Mouse (Mus musculus) small intestine, adult 2 months (tissue): ENCODE results near the gene Eif3c. TPM values are rescaled to one million over a fixed set of nuclear protein-coding genes. Genes with fewer than 3 reads are reported as not detected.

Source experiments
- H3K27ac ChIP-seq: fragments of 200-500 bp; 2 replicates; pipeline ENCODE4 v1.5.1; 2012; ENCODE audit warnings: low read depth, low read length, control low read depth, inconsistent platforms; ENCODE audit not compliant: insufficient read depth
- H3K27me3 ChIP-seq: fragments of 200-500 bp; 2 replicates; pipeline ENCODE4 v1.6.1; 2012; ENCODE audit warnings: mild to moderate bottlenecking, moderate library complexity, low read length, inconsistent platforms; ENCODE audit not compliant: control insufficient read depth, insufficient read depth
- H3K36me3 ChIP-seq: fragments of 200-500 bp; 2 replicates; pipeline ENCODE4 v1.6.1; 2012; ENCODE audit warnings: mild to moderate bottlenecking, low read length, control low read depth, inconsistent platforms; ENCODE audit not compliant: control insufficient read depth, insufficient read depth
- H3K4me1 ChIP-seq: fragments of 200-500 bp; 2 replicates; pipeline ENCODE4 v1.6.1; 2012; ENCODE audit warnings: low read length, inconsistent platforms, mixed read lengths; ENCODE audit not compliant: control insufficient read depth, insufficient read depth, insufficient read length
- H3K4me3 ChIP-seq: fragments of 200-500 bp; 2 replicates; pipeline ENCODE4 v1.5.1; 2012; ENCODE audit warnings: low read depth, mild to moderate bottlenecking, control low read depth, inconsistent platforms, low read length, moderate library complexity
- CTCF ChIP-seq: fragments of 200-500 bp; IDR thresholded peaks from 2 replicates; pipeline ENCODE4 v1.5.1; 2012; ENCODE audit warnings: low read depth, mild to moderate bottlenecking, control low read depth, inconsistent platforms, low read length, moderate library complexity, mixed read lengths; ENCODE audit not compliant: insufficient replicate concordance, insufficient read length; ENCODE audit errors: extremely low read depth
- POLR2A ChIP-seq: fragments of 200-500 bp; IDR thresholded peaks from 2 replicates; pipeline ENCODE4 v1.6.1; 2012; ENCODE audit warnings: low read depth, mild to moderate bottlenecking, control low read depth, inconsistent platforms, low read length, moderate library complexity
- WGBS: fragments of 180-500 bp; shearing (Covaris S2); methylation state at CpG from one replicate; pipeline ENCODE4 v1.1.7; 2018; 5-methylcytosine and 5-hydroxymethylcytosine counted together
- polyA plus RNA-seq: library from polyadenylated mRNA; depleted of rRNA; stranded (reverse); fragments of >200 nt; gene quantifications from 2 replicates; pipeline ENCODE4 v1.2.3, GENCODE M21; 2012

Gene Eif3c
- polyA plus RNA-seq, 1 experiment: 79.1 TPM

DNA sequence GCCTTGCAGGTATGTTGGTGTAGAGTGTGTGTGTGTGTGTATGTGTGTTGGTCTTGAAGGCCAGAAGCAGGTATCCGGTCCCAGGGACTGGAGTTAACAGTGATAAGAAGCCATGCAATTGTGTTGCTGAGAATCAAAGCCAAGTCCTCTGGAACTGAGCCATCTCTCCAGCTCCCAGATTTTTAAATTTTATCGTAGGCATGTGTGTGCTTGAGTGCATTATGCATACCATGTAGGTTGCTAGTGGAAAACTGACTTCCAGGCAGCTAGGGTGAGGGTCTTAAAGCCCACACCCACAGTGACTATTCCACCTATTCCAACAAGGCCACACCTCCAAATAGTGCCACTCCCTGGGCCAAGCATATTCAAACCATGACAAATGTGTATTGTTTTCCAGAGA, 61.3 kb downstream of the Eif3c start:
- Histone ChIP-seq H3K27ac (no peak overlapping the region), H3K4me3 (no peak overlapping the region), H3K36me3 (peaks cover 13% of the 10 kb centered on the region), H3K27me3 (no peaks in the 10 kb centered on the region), H3K4me1 (no peaks in the 10 kb centered on the region)
- TF ChIP-seq CTCF: no peak
- TF ChIP-seq POLR2A: no peak
- WGBS: 38% methylated on average over 2 of the region's 2 CpGs

DNA sequence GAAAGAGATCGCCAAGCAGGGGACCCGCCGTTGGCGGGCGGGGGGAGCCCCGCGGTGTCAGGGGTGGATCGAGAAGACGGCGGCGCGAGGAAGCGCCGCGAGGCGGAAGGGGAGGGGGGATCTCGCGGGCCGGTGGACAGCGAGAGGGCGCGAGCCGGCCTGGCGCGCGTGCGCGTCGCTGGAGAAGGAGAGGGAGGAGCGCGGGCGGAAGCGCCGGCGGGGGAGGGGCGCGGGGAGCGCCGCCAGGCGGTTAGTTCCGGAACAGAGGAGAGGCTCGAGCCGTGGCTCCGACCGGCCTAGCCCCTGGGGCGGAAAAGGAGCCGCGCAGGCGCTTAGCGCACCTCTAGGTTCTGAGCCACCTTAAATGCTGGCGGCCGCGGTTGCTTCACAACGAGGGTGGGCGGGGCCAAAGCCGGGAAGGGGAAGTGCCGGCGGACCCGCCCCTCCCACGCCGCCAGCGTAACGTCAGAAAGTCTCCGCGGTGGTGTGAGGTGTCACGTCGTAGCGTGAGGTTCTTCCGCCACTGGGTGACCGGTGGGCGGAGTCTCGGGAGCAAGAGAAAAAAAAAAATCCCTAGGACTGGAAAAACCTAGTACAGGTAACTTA, 62.8 kb downstream of the Eif3c start, which contains the start of gene Atxn2l:
Atxn2l (minus strand) TSS at position 165 of the 606 bp plus-strand sequence.
- H3K4me3 ChIP-seq: peak within 1 kb of the TSS; percentile 86
- peaks cover 26% of the 10 kb centered on the region for H3K36me3 ChIP-seq
- peak; percentile 41 for TF ChIP-seq POLR2A
- peak; percentile 73 for TF ChIP-seq CTCF
- 1% methylated on average over 69 of the region's 72 CpGs for WGBS
- no peaks in the 10 kb centered on the region for H3K4me1 ChIP-seq
- no peaks in the 10 kb centered on the region for H3K27me3 ChIP-seq
- peak within 1 kb of the TSS; percentile 89 for H3K27ac ChIP-seq

DNA sequence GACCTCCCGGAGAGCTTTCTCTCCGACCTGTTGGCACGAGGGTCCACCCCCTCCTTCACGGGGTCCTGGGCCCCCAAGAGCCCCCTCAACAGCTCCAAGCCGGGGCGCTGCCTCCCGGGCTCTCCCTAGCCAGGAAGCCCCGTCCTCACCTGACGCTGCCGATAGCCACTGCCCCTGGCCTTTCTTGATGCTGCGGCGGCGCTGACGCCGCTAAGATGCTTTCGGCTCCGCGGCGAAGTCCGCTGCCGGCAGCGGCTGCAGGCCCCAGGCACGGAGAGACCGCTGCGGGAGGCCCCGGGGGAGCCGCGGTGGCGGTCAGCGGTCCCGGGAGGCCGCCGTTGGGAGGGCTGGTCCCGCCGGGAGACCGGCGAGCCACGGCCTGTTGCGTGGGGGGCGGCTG, 63.5 kb downstream of the Eif3c start:
- no peaks in the 10 kb centered on the region for H3K4me1 ChIP-seq
- H3K27ac ChIP-seq: peak overlapping the region; percentile 81
- H3K4me3 ChIP-seq: peak overlapping the region; percentile 86
- WGBS: under 1% methylated on average over 40 of the region's 40 CpGs
- no peak for TF ChIP-seq POLR2A
- TF ChIP-seq CTCF: no peak
- peaks cover 32% of the 10 kb centered on the region for H3K36me3 ChIP-seq
- no peaks in the 10 kb centered on the region for H3K27me3 ChIP-seq

DNA sequence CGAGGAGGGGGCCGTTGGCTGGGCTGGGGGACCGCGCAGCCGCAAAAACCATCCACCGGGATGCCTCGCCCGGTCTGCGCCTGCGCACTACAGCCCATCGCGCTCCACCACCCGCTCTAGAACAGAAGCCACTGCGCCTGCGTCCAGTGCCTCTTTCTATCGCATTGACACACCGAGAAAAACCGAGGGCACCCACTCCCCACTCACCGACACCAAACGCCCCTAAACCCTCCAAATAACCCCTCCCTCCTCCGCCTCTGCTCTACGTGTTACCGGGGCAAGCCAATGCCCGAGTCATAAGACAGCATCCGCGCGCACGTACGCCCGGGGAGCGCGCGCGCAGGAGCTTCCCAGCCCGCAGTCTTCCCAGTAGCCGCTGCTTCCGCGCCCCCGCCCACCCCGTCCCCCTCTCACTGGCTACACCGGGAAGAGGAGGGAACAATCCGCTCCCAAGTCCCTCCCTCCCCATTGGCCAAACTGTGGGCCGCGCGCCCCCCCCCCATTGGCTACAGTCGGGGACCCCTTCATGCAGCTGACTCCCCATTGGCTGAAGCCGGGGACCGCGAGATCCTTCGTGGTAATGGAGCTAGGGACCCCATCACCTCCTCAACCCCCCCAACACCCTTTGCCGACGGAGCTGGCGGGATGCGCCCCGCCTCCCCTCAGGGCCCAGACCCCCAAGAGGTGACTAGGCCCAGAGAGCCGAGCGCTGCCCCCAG, 64.0 kb downstream of the Eif3c start:
- Histone ChIP-seq H3K27ac (peak overlapping the region; percentile 87), H3K4me1 (no peaks in the 10 kb centered on the region), H3K4me3 (peak overlapping the region; percentile 86), H3K27me3 (no peaks in the 10 kb centered on the region), H3K36me3 (peaks cover 38% of the 10 kb centered on the region)
- WGBS: under 1% methylated on average over 55 of the region's 57 CpGs
- TF ChIP-seq CTCF (no peak), POLR2A (no peak; the same call in 1 of the 2 replicates)

DNA sequence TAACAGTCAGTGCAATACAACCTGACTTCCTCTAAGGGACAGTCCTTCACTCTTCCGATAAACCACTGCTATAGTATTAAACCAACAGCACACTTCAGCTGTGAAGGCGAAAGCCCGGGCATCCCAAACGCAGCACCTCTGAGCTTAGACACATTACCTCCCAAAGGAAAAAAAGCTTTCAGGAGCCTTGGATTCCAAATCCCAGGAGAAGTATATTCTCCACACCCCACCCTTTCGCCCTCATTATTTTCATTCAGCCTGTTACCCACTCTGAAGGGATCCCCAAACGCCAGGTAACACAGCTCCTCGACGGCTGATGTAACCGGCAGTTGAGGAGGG, 64.6 kb downstream of the Eif3c start:
- WGBS: 2% methylated on average over 9 of the region's 9 CpGs
- TF ChIP-seq POLR2A (no peak), CTCF (no peak)

DNA sequence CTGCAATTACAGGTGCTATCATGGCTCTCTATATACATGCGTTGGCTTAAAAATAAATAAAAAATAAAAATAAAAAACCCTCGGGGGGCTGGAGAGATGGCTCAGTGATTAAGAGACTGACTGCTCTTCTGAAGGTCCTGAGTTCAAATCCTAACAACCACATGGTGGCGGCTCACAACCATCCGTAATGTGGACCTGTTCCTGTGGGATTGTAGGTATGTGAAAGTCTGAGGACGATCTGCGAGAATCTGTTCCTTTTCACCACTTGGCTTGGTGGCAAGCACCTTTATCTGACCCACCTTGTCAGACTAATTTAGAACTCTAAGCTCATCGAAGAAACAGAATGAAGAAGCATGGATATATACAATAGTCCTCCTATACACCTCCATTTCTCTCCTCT, 66.8 kb downstream of the Eif3c start:
- Histone ChIP-seq H3K36me3 (peaks cover 63% of the 10 kb centered on the region), H3K4me1 (no peaks in the 10 kb centered on the region)
- WGBS: 92% methylated on average over 7 of the region's 7 CpGs

More for the DNA sequence above, 64.6 kb downstream of the Eif3c start:
- peak overlapping the region; percentile 87 for H3K27ac ChIP-seq
- H3K27me3 ChIP-seq: no peaks in the 10 kb centered on the region
- no peaks in the 10 kb centered on the region for H3K4me1 ChIP-seq
- H3K36me3 ChIP-seq: peaks cover 43% of the 10 kb centered on the region
- peak overlapping the region; percentile 86 for H3K4me3 ChIP-seq

DNA sequence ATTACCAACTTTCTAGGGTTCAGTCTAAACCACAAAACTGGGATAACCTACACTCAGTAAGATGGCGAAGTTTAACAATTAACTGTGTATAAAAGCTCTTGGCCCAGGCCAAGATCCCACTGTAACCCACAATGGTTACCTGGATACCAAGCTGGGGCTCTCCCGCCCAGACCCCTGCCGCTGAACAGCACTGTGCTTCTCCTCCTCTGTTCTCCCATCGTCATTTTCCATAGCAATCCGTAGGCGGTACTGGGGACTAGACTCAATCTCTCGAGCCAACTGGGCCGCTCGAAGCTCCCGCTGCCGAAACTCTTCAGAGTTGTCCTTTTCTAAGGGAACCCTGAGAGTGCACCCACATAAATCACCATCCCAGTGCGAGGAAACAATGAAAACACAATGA, 68.2 kb downstream of the Eif3c start:
- H3K4me3 ChIP-seq: no peak overlapping the region
- WGBS: 91% methylated on average over 12 of the region's 12 CpGs
- no peak overlapping the region for H3K27ac ChIP-seq
- no peaks in the 10 kb centered on the region for H3K27me3 ChIP-seq
- peaks cover 78% of the 10 kb centered on the region for H3K36me3 ChIP-seq
- no peaks in the 10 kb centered on the region for H3K4me1 ChIP-seq
- no peak for TF ChIP-seq CTCF
- no peak for TF ChIP-seq POLR2A

More for the DNA sequence above, 66.8 kb downstream of the Eif3c start:
- no peak overlapping the region for H3K27ac ChIP-seq
- H3K27me3 ChIP-seq: no peaks in the 10 kb centered on the region
- TF ChIP-seq CTCF (no peak), POLR2A (no peak)
- H3K4me3 ChIP-seq: no peak overlapping the region
